Mouse (Mus musculus): ENCODE measurements at regions not wholly inside any gene's neighbourhood (a gene's known extent, or its start where the extent isn't known, plus 50 kb on each side); places are given as distances from the start of the nearest gene placed in this dataset.

DNA sequence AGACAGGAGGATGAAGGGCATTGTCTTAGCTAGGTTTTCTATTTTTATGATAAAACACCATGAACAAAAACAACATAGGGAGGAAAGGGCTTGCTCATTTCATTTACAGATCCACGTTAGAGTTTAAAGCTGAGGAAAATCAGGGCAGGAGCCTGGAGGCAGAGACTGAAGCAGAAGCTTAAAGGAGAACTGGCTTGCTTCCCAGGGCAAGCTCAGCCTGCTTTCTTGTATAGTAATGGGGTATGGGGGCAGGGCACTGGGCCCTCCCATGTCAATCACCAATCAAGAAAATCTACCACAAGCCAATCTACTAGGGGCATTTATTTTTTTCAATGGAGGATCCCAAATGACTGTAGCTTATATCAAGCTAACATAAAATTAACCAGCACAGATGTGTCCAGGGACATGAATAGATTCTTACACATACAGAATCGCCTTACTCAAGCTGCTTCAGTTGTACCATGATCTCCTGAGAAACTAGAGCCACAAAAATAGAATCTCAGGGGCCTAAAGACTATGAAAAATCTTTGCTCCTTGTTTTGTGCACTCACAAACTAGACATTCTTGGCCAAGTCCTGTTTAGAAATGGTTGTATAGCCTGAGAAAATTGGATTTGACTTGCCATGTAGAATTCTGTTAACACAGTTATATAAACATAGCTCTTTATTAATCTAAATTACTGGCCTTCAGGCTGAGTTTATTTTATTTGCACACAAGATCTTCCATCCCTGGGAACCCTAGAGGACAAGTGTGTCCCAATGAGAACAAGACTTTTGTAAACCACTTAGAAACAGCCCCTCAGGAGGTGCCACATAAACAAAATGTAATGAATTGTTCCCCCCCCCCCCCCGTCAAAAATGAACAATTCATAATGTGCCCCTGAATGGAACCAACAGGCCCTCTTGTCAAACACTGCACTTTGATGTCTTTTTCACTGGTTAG lies 164.7 kb downstream of the Gsdmc2 start:
- H3K36me3 ChIP-seq (ENCODE audit: control insufficient read depth, insufficient read depth, low read length) = no peaks in the 10 kb centered on the region
- H3K27ac ChIP-seq (ENCODE audit: low read length) = peak overlapping the region; percentile 44; the same call in 1 of the 2 replicates
- H3K9me3 ChIP-seq (ENCODE audit: control insufficient read depth, low read depth, low read length) = no peaks in the 10 kb centered on the region
- H3K4me2 ChIP-seq (replicated peaks; ENCODE audit: low read depth, low read length) = no peak overlapping the region
- H3K4me1 ChIP-seq (ENCODE audit: control insufficient read depth, insufficient read depth, low read length) = peaks cover 10% of the 10 kb centered on the region; the same call in 1 of the 2 replicates
- H3K27me3 ChIP-seq (ENCODE audit: control insufficient read depth, insufficient read depth, low read length) = no peaks in the 10 kb centered on the region
- H3K9ac ChIP-seq (replicated peaks; ENCODE audit: low read depth, low read length) = no peak overlapping the region
- no peak for ATAC-seq (ENCODE audit: insufficient number of reproducible peaks, insufficient read depth, low FRiP score, low read depth)
- WGBS = 48% methylated on average over 3 of the region's 3 CpGs
- no peak overlapping the region for H3K4me3 ChIP-seq (ENCODE audit: low read depth, low read length)

DNA sequence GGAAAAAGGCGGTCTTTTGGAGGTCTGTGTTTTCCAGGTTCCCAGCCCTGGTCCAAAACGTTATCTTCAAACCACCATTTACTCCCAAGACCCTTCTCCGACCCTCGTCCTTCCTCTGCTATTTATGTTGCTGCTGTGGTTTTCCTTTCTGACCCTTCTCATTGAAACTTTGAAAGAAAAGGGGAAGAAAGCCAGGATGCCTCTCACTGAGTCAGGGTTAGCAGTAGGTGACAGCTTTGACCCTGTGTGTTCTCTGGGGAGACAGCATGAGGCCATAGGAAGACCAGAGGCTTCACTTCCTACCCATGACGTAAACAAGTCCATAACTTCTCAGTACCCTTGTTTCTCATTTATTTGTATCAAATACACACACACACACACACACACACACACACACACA lies 166.1 kb downstream of the Gsdmc2 start:
- WGBS = 80% methylated on average over 5 of the region's 5 CpGs
- Histone ChIP-seq H3K4me3 (ENCODE audit: low read depth, low read length) (no peak overlapping the region), H3K9me3 (ENCODE audit: control insufficient read depth, low read depth, low read length) (no peaks in the 10 kb centered on the region), H3K4me1 (ENCODE audit: control insufficient read depth, insufficient read depth, low read length) (peaks cover 8% of the 10 kb centered on the region; the same call in 1 of the 2 replicates), H3K9ac (replicated peaks; ENCODE audit: low read depth, low read length) (no peak overlapping the region), H3K36me3 (ENCODE audit: control insufficient read depth, insufficient read depth, low read length) (no peaks in the 10 kb centered on the region), H3K27ac (ENCODE audit: low read length) (no peak overlapping the region), H3K4me2 (replicated peaks; ENCODE audit: low read depth, low read length) (no peak overlapping the region), H3K27me3 (ENCODE audit: control insufficient read depth, insufficient read depth, low read length) (no peaks in the 10 kb centered on the region)
- no peak for ATAC-seq (ENCODE audit: insufficient number of reproducible peaks, insufficient read depth, low FRiP score, low read depth)

DNA sequence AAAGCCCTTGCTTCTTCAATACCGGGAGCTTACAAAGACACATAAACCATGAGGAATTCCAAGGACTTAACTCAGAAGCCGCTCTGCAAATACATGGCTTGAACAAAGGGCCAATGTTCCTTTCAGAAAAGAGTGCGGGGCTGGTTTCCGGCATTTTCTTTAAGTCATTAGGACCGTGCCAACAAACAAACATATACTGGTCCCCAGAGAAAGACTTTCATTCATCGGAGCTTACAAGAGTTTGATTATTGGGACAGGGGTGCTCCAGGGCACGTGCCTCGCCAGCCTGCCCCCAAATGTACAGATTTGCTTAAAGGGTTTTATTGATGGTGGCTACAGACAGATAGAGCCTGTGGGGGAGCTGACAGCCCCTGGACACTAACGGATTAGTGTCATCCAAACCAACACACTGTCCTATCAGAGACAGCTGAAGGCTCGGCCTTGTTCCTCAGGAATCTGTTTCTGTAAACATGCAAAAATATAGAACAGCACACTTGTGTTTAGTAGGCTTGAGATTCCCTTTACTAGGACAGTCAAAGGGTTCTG lies 169.4 kb downstream of the Gsdmc2 start:
- Histone ChIP-seq H3K9ac (replicated peaks; ENCODE audit: low read depth, low read length) (no peak overlapping the region), H3K36me3 (ENCODE audit: control insufficient read depth, insufficient read depth, low read length) (no peaks in the 10 kb centered on the region), H3K27ac (ENCODE audit: low read length) (no peak overlapping the region), H3K4me1 (ENCODE audit: control insufficient read depth, insufficient read depth, low read length) (peaks cover 8% of the 10 kb centered on the region; the same call in 1 of the 2 replicates), H3K4me3 (ENCODE audit: low read depth, low read length) (no peak overlapping the region), H3K9me3 (ENCODE audit: control insufficient read depth, low read depth, low read length) (no peaks in the 10 kb centered on the region), H3K4me2 (replicated peaks; ENCODE audit: low read depth, low read length) (no peak overlapping the region), H3K27me3 (ENCODE audit: control insufficient read depth, insufficient read depth, low read length) (no peaks in the 10 kb centered on the region)
- ATAC-seq (ENCODE audit: insufficient number of reproducible peaks, insufficient read depth, low FRiP score, low read depth) = no peak
- WGBS = 55% methylated on average over 10 of the region's 10 CpGs

DNA sequence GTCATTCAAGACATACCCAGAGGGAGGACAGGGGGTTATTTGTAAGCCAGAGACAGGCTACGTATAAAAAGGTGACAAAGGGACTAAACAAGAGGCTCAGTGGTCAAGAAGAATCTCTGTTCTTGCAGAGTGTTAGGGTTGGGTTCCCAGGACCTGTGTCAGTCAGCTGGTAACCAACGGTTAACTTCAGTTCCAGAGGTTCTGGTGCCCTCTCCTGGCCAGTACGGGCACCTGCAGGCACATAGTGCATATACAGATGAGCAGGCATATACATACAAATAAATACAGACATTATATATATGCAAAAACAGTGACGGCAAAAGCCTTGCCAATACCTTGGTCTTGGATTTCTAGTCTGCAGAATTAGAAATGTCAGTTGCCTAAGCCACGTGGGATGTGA lies 170.6 kb downstream of the Gsdmc2 start:
- Histone ChIP-seq H3K27me3 (ENCODE audit: control insufficient read depth, insufficient read depth, low read length) (no peaks in the 10 kb centered on the region), H3K4me1 (ENCODE audit: control insufficient read depth, insufficient read depth, low read length) (peaks cover 4% of the 10 kb centered on the region; the same call in 1 of the 2 replicates), H3K27ac (ENCODE audit: low read length) (no peak overlapping the region), H3K4me3 (ENCODE audit: low read depth, low read length) (no peak overlapping the region), H3K9me3 (ENCODE audit: control insufficient read depth, low read depth, low read length) (no peaks in the 10 kb centered on the region), H3K4me2 (replicated peaks; ENCODE audit: low read depth, low read length) (no peak overlapping the region), H3K9ac (replicated peaks; ENCODE audit: low read depth, low read length) (no peak overlapping the region), H3K36me3 (ENCODE audit: control insufficient read depth, insufficient read depth, low read length) (no peaks in the 10 kb centered on the region)
- no peak for ATAC-seq (ENCODE audit: insufficient number of reproducible peaks, insufficient read depth, low FRiP score, low read depth)
- 91% methylated on average over 5 of the region's 5 CpGs for WGBS

DNA sequence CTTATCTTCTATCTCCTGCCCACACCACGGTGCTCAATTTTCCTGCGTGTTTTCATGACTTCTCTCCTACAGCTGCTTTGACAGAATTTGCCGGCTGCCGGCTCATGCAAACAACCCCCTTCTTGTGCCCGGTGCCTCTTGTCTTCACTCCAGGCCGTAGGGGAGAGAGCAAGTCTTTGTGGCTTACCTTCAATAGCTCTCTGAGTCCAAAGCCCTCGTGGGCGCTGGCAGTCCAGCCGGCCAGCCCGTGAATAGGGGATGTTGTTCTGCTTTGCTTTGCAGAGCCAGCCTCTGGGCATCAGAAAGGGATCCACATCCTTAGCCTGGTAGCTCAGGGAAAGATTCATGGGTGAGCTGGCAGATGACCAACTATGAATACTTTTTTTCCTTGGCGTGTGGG lies 173.9 kb downstream of the Gsdmc2 start:
- Histone ChIP-seq H3K9me3 (ENCODE audit: control insufficient read depth, low read depth, low read length) (no peaks in the 10 kb centered on the region), H3K4me1 (ENCODE audit: control insufficient read depth, insufficient read depth, low read length) (peaks cover 4% of the 10 kb centered on the region; the same call in 1 of the 2 replicates), H3K4me3 (ENCODE audit: low read depth, low read length) (no peak overlapping the region), H3K4me2 (replicated peaks; ENCODE audit: low read depth, low read length) (no peak overlapping the region), H3K9ac (replicated peaks; ENCODE audit: low read depth, low read length) (no peak overlapping the region), H3K36me3 (ENCODE audit: control insufficient read depth, insufficient read depth, low read length) (no peaks in the 10 kb centered on the region), H3K27ac (ENCODE audit: low read length) (no peak overlapping the region), H3K27me3 (ENCODE audit: control insufficient read depth, insufficient read depth, low read length) (no peaks in the 10 kb centered on the region)
- ATAC-seq (ENCODE audit: insufficient number of reproducible peaks, insufficient read depth, low FRiP score, low read depth) = no peak
- 76% methylated on average over 11 of the region's 11 CpGs for WGBS

DNA sequence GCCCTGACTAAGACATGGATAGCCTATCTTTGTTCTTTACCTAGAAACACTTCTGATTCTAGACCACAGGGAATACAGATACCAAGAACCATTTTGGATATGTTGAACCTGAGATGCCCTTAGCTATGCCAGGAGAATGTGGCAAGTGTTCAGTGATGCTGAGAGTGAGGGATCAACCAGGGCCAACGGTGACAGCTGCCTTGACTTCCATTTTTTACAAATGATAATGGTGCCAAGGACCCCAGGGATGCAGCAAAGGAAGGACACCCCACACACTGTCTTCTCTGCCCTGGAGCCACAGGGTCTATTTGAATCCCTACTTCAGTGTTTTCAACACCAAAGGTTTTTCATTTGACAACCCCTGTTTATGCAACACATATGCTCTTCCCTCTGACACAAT lies 174.4 kb downstream of the Gsdmc2 start:
- no peak overlapping the region for H3K9ac ChIP-seq (replicated peaks; ENCODE audit: low read depth, low read length)
- no peak overlapping the region for H3K4me3 ChIP-seq (ENCODE audit: low read depth, low read length)
- no peak overlapping the region for H3K27ac ChIP-seq (ENCODE audit: low read length)
- no peaks in the 10 kb centered on the region for H3K27me3 ChIP-seq (ENCODE audit: control insufficient read depth, insufficient read depth, low read length)
- peaks cover 1% of the 10 kb centered on the region; the same call in 1 of the 2 replicates for H3K4me1 ChIP-seq (ENCODE audit: control insufficient read depth, insufficient read depth, low read length)
- no peak for ATAC-seq (ENCODE audit: insufficient number of reproducible peaks, insufficient read depth, low FRiP score, low read depth)
- no peaks in the 10 kb centered on the region for H3K9me3 ChIP-seq (ENCODE audit: control insufficient read depth, low read depth, low read length)
- H3K36me3 ChIP-seq (ENCODE audit: control insufficient read depth, insufficient read depth, low read length) = no peaks in the 10 kb centered on the region
- 75% methylated on average over 1 of the region's 1 CpGs for WGBS
- no peak overlapping the region for H3K4me2 ChIP-seq (replicated peaks; ENCODE audit: low read depth, low read length)

DNA sequence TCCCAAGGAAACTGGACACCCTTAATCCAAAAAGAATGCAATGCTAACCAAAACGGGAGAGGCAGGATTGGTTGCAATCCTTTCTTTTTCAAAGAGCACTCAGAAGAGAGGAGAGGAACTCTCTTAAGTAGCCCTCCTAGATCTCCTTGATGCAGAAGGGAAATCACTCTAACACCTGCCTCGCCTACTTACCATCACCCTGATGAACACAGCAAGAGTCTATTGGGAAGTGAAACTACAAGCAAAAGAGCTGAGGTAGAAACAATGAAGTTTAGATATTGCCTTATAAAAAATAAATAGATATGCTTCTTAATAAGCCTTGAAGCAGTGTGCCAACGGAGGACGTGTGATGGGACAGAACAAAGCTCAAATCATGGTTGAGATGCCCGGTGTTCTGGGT lies 177.4 kb downstream of the Gsdmc2 start:
- Histone ChIP-seq H3K9ac (replicated peaks; ENCODE audit: low read depth, low read length) (no peak overlapping the region), H3K4me2 (replicated peaks; ENCODE audit: low read depth, low read length) (no peak overlapping the region), H3K4me1 (ENCODE audit: control insufficient read depth, insufficient read depth, low read length) (no peaks in the 10 kb centered on the region), H3K27me3 (ENCODE audit: control insufficient read depth, insufficient read depth, low read length) (no peaks in the 10 kb centered on the region), H3K36me3 (ENCODE audit: control insufficient read depth, insufficient read depth, low read length) (no peaks in the 10 kb centered on the region), H3K9me3 (ENCODE audit: control insufficient read depth, low read depth, low read length) (no peaks in the 10 kb centered on the region), H3K4me3 (ENCODE audit: low read depth, low read length) (no peak overlapping the region), H3K27ac (ENCODE audit: low read length) (no peak overlapping the region)
- WGBS = 82% methylated on average over 5 of the region's 5 CpGs
- no peak for ATAC-seq (ENCODE audit: insufficient number of reproducible peaks, insufficient read depth, low FRiP score, low read depth)

DNA sequence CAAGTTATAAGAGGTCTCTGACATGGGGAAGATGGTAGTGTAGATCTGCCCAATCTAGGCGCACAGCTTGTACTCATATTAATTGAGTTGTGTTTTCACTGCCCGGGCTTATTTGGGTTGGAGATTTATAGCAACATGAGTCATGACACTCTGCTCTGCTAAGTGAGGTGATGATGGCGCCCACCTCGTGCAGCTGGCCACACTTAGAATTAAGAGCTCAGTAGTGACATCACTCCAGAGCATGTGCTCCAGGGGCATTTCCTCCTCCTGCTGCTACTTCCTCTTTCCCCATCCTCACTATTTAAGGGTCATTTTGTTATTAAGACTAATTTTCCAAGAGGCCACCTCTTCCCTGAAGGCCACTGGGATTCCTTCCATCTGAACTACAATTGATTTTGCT lies 179.5 kb downstream of the Gsdmc2 start:
- H3K36me3 ChIP-seq (ENCODE audit: control insufficient read depth, insufficient read depth, low read length) = no peaks in the 10 kb centered on the region

More for the DNA sequence above, 179.5 kb downstream of the Gsdmc2 start:
- no peaks in the 10 kb centered on the region for H3K27me3 ChIP-seq (ENCODE audit: control insufficient read depth, insufficient read depth, low read length)
- H3K27ac ChIP-seq (ENCODE audit: low read length) = no peak overlapping the region
- no peak overlapping the region for H3K9ac ChIP-seq (replicated peaks; ENCODE audit: low read depth, low read length)
- ATAC-seq (ENCODE audit: insufficient number of reproducible peaks, insufficient read depth, low FRiP score, low read depth) = no peak
- H3K9me3 ChIP-seq (ENCODE audit: control insufficient read depth, low read depth, low read length) = no peaks in the 10 kb centered on the region
- 75% methylated on average over 4 of the region's 4 CpGs for WGBS
- H3K4me2 ChIP-seq (replicated peaks; ENCODE audit: low read depth, low read length) = no peak overlapping the region
- no peak overlapping the region for H3K4me3 ChIP-seq (ENCODE audit: low read depth, low read length)
- no peaks in the 10 kb centered on the region for H3K4me1 ChIP-seq (ENCODE audit: control insufficient read depth, insufficient read depth, low read length)
